Mouse (Mus musculus) right cerebral cortex, postnatal 4 days (tissue): ENCODE measurements at regions not wholly inside any gene's neighbourhood (a gene's known extent, or its start where the extent isn't known, plus 50 kb on each side); places are given as distances from the start of the nearest gene placed in this dataset.

Experiments
- DNase-seq: peaks from one replicate; pipeline ENCODE4 v3.0.0-alpha.2; 2022

- no peak for DNase-seq
These were observed 1217.0 kb upstream of the A1bg start for GRCm38 (mm10) chr15:62139859-62140258.

GRCm38 (mm10) chr15:62139192-62139591 is 1216.4 kb upstream of the A1bg start:
- no peak for DNase-seq

- DNase-seq: no peak
These were observed 1215.9 kb upstream of the A1bg start for GRCm38 (mm10) chr15:62138701-62139100.

DNA sequence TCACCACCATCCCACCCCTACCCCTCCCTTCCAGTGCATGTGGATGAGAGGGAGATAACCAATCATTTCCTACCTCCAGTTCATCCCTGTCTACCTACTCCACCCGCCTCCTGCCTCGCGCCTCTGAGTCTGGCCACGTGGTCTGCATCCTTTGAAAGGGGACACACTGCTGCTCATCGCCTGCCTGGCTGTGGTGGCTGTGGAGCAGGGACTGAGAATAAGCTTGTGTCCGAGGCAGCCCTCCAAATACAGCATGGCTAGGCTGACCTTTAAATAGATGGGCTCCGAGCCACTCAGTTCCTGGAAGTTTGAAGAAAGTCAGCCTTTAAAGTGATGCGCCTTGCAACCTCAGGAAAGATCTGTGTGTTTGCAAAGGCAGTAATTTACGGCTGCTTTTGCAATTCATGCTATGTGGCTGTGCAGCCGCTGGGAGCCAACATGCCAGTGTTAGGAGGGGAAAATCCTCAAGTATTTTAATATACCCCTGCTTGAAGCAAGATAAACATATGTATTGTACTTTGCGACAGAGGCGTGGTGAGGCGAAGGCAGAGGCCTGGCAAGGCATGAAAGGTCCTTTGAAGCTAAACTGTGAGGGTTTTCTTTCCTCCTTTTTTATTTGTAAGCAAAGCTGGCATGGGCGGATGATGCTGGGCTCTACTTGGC is 1214.3 kb upstream of the A1bg start:
- DNase-seq: peak; percentile 12

GRCm38 (mm10) chr15:62134835-62135234 is 1212.0 kb upstream of the A1bg start:
- no peak for DNase-seq

DNA sequence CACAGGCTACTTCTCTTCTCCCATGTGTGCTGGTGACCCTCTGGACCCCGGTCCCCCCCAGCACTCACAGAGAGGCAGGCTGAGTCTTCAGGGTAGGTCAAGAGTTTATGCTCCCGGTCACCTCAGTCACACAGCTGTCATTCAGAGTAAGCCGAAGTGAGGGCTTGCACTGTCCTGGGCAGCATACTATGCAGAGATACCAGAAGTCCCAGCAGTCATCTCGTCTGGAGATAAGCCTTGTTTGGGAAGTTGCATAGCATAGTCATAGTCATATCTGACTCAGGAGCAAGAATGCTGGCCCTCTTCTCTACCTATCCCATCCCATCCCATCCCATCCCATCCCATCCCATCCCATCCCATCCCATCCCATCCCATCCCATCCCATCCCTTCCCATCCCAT is 1211.5 kb upstream of the A1bg start:
- DNase-seq: no peak

- DNase-seq: no peak
These were observed 1210.1 kb upstream of the A1bg start for GRCm38 (mm10) chr15:62132895-62133294.

DNA sequence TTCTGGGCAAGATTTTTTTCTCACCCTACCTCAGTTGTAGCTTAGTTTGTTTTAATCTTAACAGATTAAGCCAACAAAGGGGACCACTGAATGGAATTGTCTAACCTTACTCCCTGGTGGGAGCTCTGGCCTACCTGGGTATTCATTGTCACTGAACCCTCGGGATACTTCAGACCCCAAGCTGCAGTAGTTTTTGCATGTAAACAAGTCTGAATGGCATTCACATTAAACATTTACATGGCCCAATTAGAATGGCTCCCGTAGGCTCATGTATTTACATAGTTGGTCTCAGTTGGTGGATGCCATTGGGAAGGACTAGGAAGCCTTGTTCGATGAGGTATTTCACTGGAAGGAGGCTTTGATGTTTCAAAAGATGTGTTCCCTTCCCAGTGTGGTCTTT is 1208.9 kb upstream of the A1bg start:
- DNase-seq: no peak

DNA sequence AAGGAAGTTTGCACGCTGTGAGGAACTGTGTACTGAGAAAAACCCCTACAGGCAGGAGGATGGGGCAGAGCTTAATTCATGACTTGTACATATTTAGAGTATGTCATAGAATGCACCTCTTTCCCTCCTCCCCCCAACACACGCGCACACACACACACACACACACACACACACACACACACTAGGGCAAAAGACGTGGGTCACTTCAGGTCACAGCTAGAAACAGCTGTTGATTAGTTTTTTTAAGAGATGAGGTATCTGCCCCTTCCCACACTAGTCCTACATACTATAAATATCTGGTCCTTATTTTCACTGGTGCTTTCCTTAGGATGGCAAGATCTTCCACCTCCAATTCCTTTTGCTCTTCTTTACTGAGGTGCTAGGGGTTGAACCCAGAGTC is 1207.7 kb upstream of the A1bg start:
- no peak for DNase-seq

GRCm38 (mm10) chr15:62128546-62129212 is 1205.9 kb upstream of the A1bg start:
- no peak for DNase-seq

- DNase-seq: no peak
These were observed 1204.9 kb upstream of the A1bg start for GRCm38 (mm10) chr15:62127602-62128158.

DNA sequence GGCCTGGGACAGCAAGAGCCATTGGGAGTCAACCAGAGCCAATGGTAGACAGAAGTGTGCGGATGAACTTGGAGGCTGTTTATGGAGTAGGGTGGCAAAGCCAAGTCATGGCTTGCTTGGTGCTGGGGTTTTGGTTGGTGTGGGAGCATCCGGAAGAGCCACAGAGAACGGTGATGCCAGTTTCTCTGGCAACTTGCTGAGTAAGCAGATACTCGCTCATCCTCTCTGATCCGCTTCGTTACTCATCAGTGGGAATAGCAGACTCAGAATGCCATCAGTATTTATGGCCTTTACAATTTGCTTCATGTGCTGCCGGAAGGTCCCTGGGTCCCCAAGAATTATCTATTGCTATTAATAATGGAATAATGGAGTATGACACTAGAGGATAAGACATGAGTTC is 1202.9 kb upstream of the A1bg start:
- no peak for DNase-seq

GRCm38 (mm10) chr15:62123756-62124155 is 1200.9 kb upstream of the A1bg start:
- no peak for DNase-seq

- DNase-seq: no peak
These were observed 1199.6 kb upstream of the A1bg start for GRCm38 (mm10) chr15:62122265-62123023.

- DNase-seq: no peak
These were observed 1198.9 kb upstream of the A1bg start for GRCm38 (mm10) chr15:62121696-62122095.

- DNase-seq: no peak
These were observed 1197.9 kb upstream of the A1bg start for GRCm38 (mm10) chr15:62120735-62121134.

- DNase-seq: no peak
These were observed 1196.2 kb upstream of the A1bg start for GRCm38 (mm10) chr15:62118997-62119396.

- DNase-seq: no peak
These were observed 1193.4 kb upstream of the A1bg start for GRCm38 (mm10) chr15:62116184-62116583.

GRCm38 (mm10) chr15:62114815-62115214 is 1192.0 kb upstream of the A1bg start:
- no peak for DNase-seq

- DNase-seq: peak; percentile 49
These were observed 1189.3 kb upstream of the A1bg start for GRCm38 (mm10) chr15:62112151-62112550.

- no peak for DNase-seq
These were observed 1185.2 kb upstream of the A1bg start for GRCm38 (mm10) chr15:62107976-62108375.

GRCm38 (mm10) chr15:62106518-62106975 is 1183.7 kb upstream of the A1bg start:
- peak; percentile 74 for DNase-seq

- no peak for DNase-seq
These were observed 1182.7 kb upstream of the A1bg start for GRCm38 (mm10) chr15:62105483-62105882.

- peak; percentile 23 for DNase-seq
These were observed 1181.8 kb upstream of the A1bg start for GRCm38 (mm10) chr15:62104653-62105052.
